Mouse (Mus musculus): ENCODE measurements at regions not wholly inside any gene's neighbourhood (a gene's known extent, or its start where the extent isn't known, plus 50 kb on each side); places are given as distances from the start of the nearest gene placed in this dataset.

DNA sequence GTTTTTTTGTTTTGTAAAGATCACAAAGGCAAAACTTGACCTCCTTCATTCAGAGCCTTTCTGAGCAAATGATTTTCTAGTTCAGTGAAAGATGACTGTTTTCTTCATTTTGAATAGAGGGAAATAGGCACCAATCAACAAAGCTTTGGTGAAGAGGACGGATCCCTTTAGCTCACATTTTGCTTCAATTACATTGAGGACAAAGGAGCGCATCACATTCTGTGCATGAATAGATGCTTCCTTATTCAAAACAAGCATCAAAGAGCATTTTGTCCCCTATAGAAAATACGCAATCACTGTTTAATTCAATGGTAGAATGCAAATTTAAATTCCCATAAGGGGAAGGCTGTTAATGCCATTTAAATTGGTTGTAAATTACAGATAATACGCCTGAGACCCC lies 150.4 kb upstream of the Rai2 start:
- H3K4me2 ChIP-seq: no peak overlapping the region
- no peak for DNase-seq
- H3K9me3 ChIP-seq (ENCODE audit: low read depth, low read length): no peaks in the 10 kb centered on the region
- no peak overlapping the region for H3K9ac ChIP-seq
- no peaks in the 10 kb centered on the region for H3K36me3 ChIP-seq (ENCODE audit: insufficient read depth)
- no peaks in the 10 kb centered on the region for H3K27me3 ChIP-seq (ENCODE audit: insufficient read depth, low read length)
- ATAC-seq (ENCODE audit: insufficient read depth): no peak
- 87% methylated on average over 4 of the region's 4 CpGs for WGBS
- no peak overlapping the region for H3K27ac ChIP-seq (ENCODE audit: low read depth)
- no peak overlapping the region for H3K4me3 ChIP-seq (ENCODE audit: low read depth, low read length)
- no peak for TF ChIP-seq CTCF (IDR thresholded peaks at IDR 0.05; ENCODE audit: low read depth)
- no peaks in the 10 kb centered on the region for H3K4me1 ChIP-seq (ENCODE audit: insufficient read depth)

DNA sequence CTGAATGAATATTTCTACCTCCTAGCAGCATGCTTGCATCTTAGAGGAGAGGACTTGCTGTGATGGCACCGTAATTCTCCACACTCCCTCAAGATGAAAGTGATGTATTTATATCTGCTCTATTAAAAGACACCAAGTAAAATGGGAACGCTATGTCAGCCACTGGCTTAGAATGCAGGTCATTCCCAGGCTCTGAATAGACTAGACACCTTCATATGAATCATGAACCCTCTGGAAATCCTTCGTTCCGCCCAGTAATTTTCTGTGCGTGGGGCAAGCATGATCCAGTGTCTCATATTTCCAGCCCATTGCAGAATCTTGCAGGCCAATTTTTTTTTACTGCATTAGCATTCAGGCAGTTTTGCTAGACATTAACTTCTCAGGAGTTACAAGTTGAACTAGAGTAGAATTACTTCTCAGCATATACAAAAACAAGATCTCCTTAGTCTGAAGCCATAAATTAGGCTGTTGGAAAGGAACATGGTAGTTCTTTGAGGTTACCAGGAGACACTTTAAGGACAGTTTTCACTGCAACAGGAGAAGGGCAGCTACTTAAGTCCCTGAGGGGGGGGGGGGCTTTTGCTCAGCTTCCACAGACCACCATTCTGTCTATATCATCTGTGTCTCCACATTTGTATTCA lies 134.7 kb upstream of the Rai2 start:
- WGBS: 75% methylated on average over 5 of the region's 5 CpGs
- no peak for ATAC-seq (ENCODE audit: insufficient read depth)
- DNase-seq: no peak

DNA sequence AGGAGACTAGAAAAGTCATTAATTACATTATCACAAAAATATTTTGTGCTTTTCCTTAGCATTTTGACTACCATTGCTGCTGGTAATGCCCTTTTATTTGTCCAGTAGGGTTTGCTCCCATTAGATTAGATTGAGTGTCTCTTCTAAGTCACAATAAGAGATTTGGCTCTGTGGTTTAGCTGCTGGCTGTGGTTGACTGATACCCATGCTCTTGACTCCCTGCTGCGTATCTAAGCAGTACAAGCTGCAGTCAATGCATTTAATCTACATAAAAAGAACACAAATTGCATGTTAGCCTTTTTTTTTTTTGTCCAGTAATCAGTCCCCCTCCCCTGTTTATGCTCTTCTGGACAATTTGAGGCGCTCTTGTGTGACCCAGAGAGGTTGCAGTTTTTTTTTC lies 133.0 kb upstream of the Rai2 start:
- Histone ChIP-seq H3K27ac (ENCODE audit: low read depth) (no peak overlapping the region), H3K36me3 (ENCODE audit: insufficient read depth) (no peaks in the 10 kb centered on the region)
- 65% methylated on average over 2 of the region's 2 CpGs for WGBS

More for the DNA sequence above, 134.7 kb upstream of the Rai2 start:
- Histone ChIP-seq H3K9me3 (ENCODE audit: low read depth, low read length) (no peaks in the 10 kb centered on the region), H3K4me3 (ENCODE audit: low read depth, low read length) (no peak overlapping the region), H3K4me2 (no peak overlapping the region), H3K9ac (no peak overlapping the region), H3K27ac (ENCODE audit: low read depth) (no peak overlapping the region), H3K27me3 (ENCODE audit: insufficient read depth, low read length) (no peaks in the 10 kb centered on the region), H3K4me1 (ENCODE audit: insufficient read depth) (no peaks in the 10 kb centered on the region), H3K36me3 (ENCODE audit: insufficient read depth) (no peaks in the 10 kb centered on the region)
- TF ChIP-seq CTCF (IDR thresholded peaks at IDR 0.05; ENCODE audit: low read depth): no peak

DNA sequence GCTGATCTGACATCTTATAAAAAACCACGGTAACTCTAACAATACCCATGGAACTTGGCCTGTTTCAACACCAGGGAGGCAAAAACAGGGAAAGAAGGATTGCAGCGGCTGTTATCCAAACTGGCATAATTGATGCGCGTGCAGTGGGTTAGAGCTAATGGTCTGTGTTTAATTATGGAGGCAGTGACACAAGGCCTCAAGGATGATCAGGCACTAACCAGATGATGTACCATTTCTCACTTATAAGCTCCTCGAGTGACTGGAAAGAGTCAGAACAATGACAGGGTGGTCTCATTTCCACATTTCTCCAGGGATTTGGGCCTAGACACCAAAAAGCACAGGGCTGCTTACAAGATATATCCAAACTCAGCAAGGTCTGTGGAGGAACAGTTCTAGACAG lies 83.0 kb upstream of the Rai2 start:
- Histone ChIP-seq H3K4me1 (ENCODE audit: insufficient read depth) (no peaks in the 10 kb centered on the region), H3K4me2 (no peak overlapping the region), H3K9ac (no peak overlapping the region), H3K27ac (ENCODE audit: low read depth) (no peak overlapping the region), H3K36me3 (ENCODE audit: insufficient read depth) (no peaks in the 10 kb centered on the region), H3K27me3 (ENCODE audit: insufficient read depth, low read length) (no peaks in the 10 kb centered on the region), H3K9me3 (ENCODE audit: low read depth, low read length) (no peaks in the 10 kb centered on the region), H3K4me3 (ENCODE audit: low read depth, low read length) (no peak overlapping the region)
- TF ChIP-seq CTCF (IDR thresholded peaks at IDR 0.05; ENCODE audit: low read depth): no peak
- ATAC-seq (ENCODE audit: insufficient read depth): no peak
- 88% methylated on average over 5 of the region's 5 CpGs for WGBS
- DNase-seq: no peak

More for the DNA sequence above, 133.0 kb upstream of the Rai2 start:
- Histone ChIP-seq H3K27me3 (ENCODE audit: insufficient read depth, low read length) (no peaks in the 10 kb centered on the region), H3K4me3 (ENCODE audit: low read depth, low read length) (no peak overlapping the region), H3K4me1 (ENCODE audit: insufficient read depth) (no peaks in the 10 kb centered on the region), H3K9me3 (ENCODE audit: low read depth, low read length) (no peaks in the 10 kb centered on the region), H3K4me2 (no peak overlapping the region), H3K9ac (no peak overlapping the region)
- DNase-seq (no peak), ATAC-seq (ENCODE audit: insufficient read depth) (no peak)
- no peak for TF ChIP-seq CTCF (IDR thresholded peaks at IDR 0.05; ENCODE audit: low read depth)

DNA sequence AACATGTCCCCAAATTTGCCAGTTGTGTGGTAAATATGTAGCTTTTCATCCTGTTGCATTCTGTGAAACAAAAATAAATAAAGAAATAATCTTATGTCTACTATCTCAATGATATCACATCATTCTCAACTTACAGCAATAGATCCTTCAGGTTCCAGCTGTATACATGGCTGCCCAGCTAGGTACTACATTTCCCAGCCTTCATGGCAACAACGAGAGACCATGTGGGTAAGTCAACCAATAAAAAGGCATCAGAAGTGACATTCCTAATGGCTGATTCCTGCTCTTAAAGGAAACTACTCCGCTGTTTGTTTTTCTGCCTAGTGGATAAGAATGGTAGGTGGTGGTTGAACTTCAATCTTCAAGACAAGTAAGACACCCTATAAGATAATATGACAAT lies 82.5 kb upstream of the Rai2 start:
- H3K4me2 ChIP-seq: no peak overlapping the region
- no peaks in the 10 kb centered on the region for H3K27me3 ChIP-seq (ENCODE audit: insufficient read depth, low read length)
- H3K27ac ChIP-seq (ENCODE audit: low read depth): no peak overlapping the region
- no peaks in the 10 kb centered on the region for H3K36me3 ChIP-seq (ENCODE audit: insufficient read depth)
- ATAC-seq (ENCODE audit: insufficient read depth) (peak; percentile 66; the same call in 1 of the 2 replicates), DNase-seq (peak; percentile 1)
- no peak for TF ChIP-seq CTCF (IDR thresholded peaks at IDR 0.05; ENCODE audit: low read depth)
- WGBS: 67% methylated on average over 2 of the region's 2 CpGs
- no peak overlapping the region for H3K9ac ChIP-seq
- H3K4me3 ChIP-seq (ENCODE audit: low read depth, low read length): no peak overlapping the region
- H3K9me3 ChIP-seq (ENCODE audit: low read depth, low read length): no peaks in the 10 kb centered on the region
- H3K4me1 ChIP-seq (ENCODE audit: insufficient read depth): no peaks in the 10 kb centered on the region

DNA sequence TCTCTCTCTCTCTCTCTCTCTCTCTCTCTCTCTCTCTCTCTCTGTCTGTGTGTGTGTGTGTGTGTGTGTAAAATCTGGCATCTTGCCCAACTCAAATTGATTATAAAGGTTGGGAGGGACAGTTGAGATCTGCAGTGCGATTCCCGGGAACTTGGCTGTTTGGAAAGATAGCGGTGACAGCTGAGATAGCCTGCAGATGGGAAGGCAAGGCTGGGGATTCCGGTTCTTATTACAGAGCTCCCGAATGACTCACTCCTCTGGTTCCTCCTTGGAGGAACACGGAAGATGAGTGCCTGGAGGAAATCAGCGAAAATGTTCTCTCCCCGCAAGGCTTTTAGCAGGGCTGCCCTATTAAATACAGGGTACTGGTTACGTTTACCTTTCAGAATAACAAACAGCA lies 81.2 kb upstream of the Rai2 start:
- peak overlapping the region; percentile 25; the same call in 1 of the 2 replicates for H3K4me2 ChIP-seq
- H3K36me3 ChIP-seq (ENCODE audit: insufficient read depth): no peaks in the 10 kb centered on the region
- ATAC-seq (ENCODE audit: insufficient read depth) (peak; percentile 74; the same call in 1 of the 2 replicates), DNase-seq (peak; percentile 46)
- no peaks in the 10 kb centered on the region for H3K27me3 ChIP-seq (ENCODE audit: insufficient read depth, low read length)
- no peak overlapping the region for H3K4me3 ChIP-seq (ENCODE audit: low read depth, low read length)
- no peak overlapping the region for H3K9ac ChIP-seq
- H3K4me1 ChIP-seq (ENCODE audit: insufficient read depth): no peaks in the 10 kb centered on the region
- 39% methylated on average over 9 of the region's 9 CpGs for WGBS
- no peaks in the 10 kb centered on the region for H3K9me3 ChIP-seq (ENCODE audit: low read depth, low read length)
- no peak for TF ChIP-seq CTCF (IDR thresholded peaks at IDR 0.05; ENCODE audit: low read depth)
- no peak overlapping the region for H3K27ac ChIP-seq (ENCODE audit: low read depth)

DNA sequence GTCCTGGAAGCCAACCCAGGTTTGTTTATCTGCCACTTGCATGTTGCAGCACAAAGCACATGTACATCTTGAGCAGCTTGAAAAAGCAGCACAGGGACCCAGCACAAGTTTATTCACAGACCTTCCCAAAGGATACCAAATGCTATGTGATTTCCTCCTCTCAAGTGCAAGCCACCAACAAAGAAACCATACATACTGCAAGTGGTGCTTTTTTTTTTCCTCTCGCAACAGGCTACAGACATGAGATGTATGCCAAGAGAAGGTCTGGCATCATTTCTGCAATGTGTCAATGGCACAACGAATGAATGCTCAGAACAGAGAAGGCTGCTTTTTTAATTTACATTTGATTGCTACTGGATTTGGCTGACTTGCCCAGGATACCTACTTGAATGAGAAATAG lies 63.8 kb upstream of the Rai2 start:
- H3K9ac ChIP-seq: no peak overlapping the region
- H3K9me3 ChIP-seq (ENCODE audit: low read depth, low read length): no peaks in the 10 kb centered on the region
- no peak for DNase-seq
- no peak for TF ChIP-seq CTCF (IDR thresholded peaks at IDR 0.05; ENCODE audit: low read depth)
- H3K27me3 ChIP-seq (ENCODE audit: insufficient read depth, low read length): no peaks in the 10 kb centered on the region
- H3K27ac ChIP-seq (ENCODE audit: low read depth): no peak overlapping the region
- 67% methylated on average over 2 of the region's 2 CpGs for WGBS
- H3K36me3 ChIP-seq (ENCODE audit: insufficient read depth): no peaks in the 10 kb centered on the region
- no peak overlapping the region for H3K4me2 ChIP-seq
- H3K4me3 ChIP-seq (ENCODE audit: low read depth, low read length): no peak overlapping the region
- ATAC-seq (ENCODE audit: insufficient read depth): no peak
- no peaks in the 10 kb centered on the region for H3K4me1 ChIP-seq (ENCODE audit: insufficient read depth)
